Mouse (Mus musculus) kidney, adult 2 months (tissue): ENCODE data around the gene Atp2b2.

Experiments used
- CTCF ChIP-seq: fragments of 200-500 bp; conservative IDR thresholded peaks from 2 replicates; pipeline ENCODE4 v1.5.1; 2011; ENCODE audit warnings: low read depth, mild to moderate bottlenecking, control low read depth, low read length, moderate library complexity, mixed read lengths; ENCODE audit not compliant: insufficient read depth, insufficient read length
- POLR2A ChIP-seq: fragments of 200-500 bp; IDR thresholded peaks from one replicate; pipeline ENCODE4 v1.6.1; 2011; ENCODE audit warnings: low read depth, low read length, control low read depth

GRCm38 (mm10) chr6:113810667-113811066, 231.7 kb downstream of the Atp2b2 start:
- TF ChIP-seq CTCF (no peak), POLR2A (no peak)
